Mouse (Mus musculus) hindbrain, postnatal 0 days (tissue): ENCODE measurements at regions not wholly inside any gene's neighbourhood (a gene's known extent, or its start where the extent isn't known, plus 50 kb on each side); places are given as distances from the start of the nearest gene placed in this dataset.

ENCODE experiments used
- ATAC-seq: fragments of 200-750 bp; cut with Nextera tagmentation; 2 replicates; pipeline ENCODE4 v1.8.0; 2017; ENCODE audit warnings: mild to moderate bottlenecking, moderate TSS enrichment, moderate library complexity
- DNase-seq: peaks from one replicate; pipeline ENCODE4 v3.0.0-alpha.2; 2015; ENCODE audit warnings: low spot score
- H3K27ac ChIP-seq: fragments of 300-500 bp; sonication (generic); 2 replicates; pipeline ENCODE4 v1.5.1; 2014; ENCODE audit warnings: mild to moderate bottlenecking
- H3K27me3 ChIP-seq: fragments of 300-500 bp; sonication (generic); 2 replicates; pipeline ENCODE4 v1.6.1; 2014; ENCODE audit warnings: low read length, mixed read lengths; ENCODE audit not compliant: insufficient read depth
- H3K36me3 ChIP-seq: fragments of 300-500 bp; sonication (generic); 2 replicates; pipeline ENCODE4 v1.6.1; 2014; ENCODE audit warnings: low read length, mixed read lengths; ENCODE audit not compliant: insufficient read depth
- H3K4me1 ChIP-seq: fragments of 300-500 bp; sonication (generic); 2 replicates; pipeline ENCODE4 v1.6.1; 2014; ENCODE audit warnings: antibody characterized with exemption, low read length, mixed read lengths; ENCODE audit not compliant: insufficient read depth
- H3K4me2 ChIP-seq: fragments of 300-500 bp; sonication (generic); 2 replicates; pipeline ENCODE4 v1.6.1; 2014; ENCODE audit warnings: low read depth, mild to moderate bottlenecking, low read length, moderate library complexity, mixed read lengths
- H3K4me3 ChIP-seq: fragments of 300-500 bp; sonication (generic); 2 replicates; pipeline ENCODE4 v1.5.1; 2014; ENCODE audit warnings: low read length
- H3K9ac ChIP-seq: fragments of 300-500 bp; sonication (generic); replicated peaks from 2 replicates; pipeline ENCODE4 v1.6.1; 2014; ENCODE audit warnings: mild to moderate bottlenecking, low read length, moderate library complexity, mixed read lengths
- H3K9me3 ChIP-seq: fragments of 300-500 bp; sonication (generic); 2 replicates; pipeline ENCODE4 v1.6.1; 2016; ENCODE audit warnings: low read length, mixed read lengths
- CTCF ChIP-seq: IDR thresholded peaks from 2 replicates; pipeline ENCODE4 v1.5.1; 2016; ENCODE audit warnings: antibody characterized with exemption, control low read depth, low read depth
- WGBS: fragments of 180-500 bp; shearing (Covaris S2); extraction: QIAGEN DNeasy Blood & Tissue Kit; methylation state at CpG from one replicate; pipeline ENCODE4 v1.1.7; 2014; 5-methylcytosine and 5-hydroxymethylcytosine counted together

- Histone ChIP-seq H3K4me3 (no peak overlapping the region), H3K9me3 (no peaks in the 10 kb centered on the region), H3K27ac (no peak overlapping the region), H3K9ac (no peak overlapping the region), H3K4me1 (0 out of 2 replicates have a peak, but pooled peaks cover 3% of the 10 kb centered on the region), H3K27me3 (no peaks in the 10 kb centered on the region), H3K4me2 (no peak overlapping the region), H3K36me3 (no peaks in the 10 kb centered on the region)
- DNase-seq (no peak), ATAC-seq (no peak)
- 32% methylated on average over 2 of the region's 2 CpGs for WGBS
- TF ChIP-seq CTCF, result no peak
Measured at GRCm38 (mm10) chr1:73088494-73088893, 72.8 kb upstream of the Tnp1 start.

DNA sequence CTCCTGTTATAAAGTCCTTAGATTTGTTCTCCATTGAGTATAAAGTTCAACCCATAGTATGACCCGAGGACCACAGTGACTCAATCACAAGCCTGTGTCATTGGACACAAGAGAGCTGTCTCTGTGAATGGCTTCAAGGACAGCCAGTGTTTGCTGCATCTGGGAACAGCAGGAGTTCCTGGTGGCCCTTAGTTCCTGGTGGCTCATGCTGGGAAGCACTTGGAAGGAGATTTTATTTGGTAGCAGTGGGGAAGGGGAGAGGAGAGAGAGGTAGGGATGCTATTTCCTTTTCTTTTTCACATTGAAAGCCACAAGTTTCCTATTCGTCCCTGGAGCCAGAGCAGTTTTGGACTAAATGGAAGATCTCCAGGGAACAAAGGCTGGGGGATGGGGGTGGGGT lies 69.2 kb upstream of the Tnp1 start:
- DNase-seq (no peak), ATAC-seq (no peak)
- H3K4me1 ChIP-seq, result 0 out of 2 replicates have a peak, but pooled peaks cover 3% of the 10 kb centered on the region
- H3K27me3 ChIP-seq, result no peaks in the 10 kb centered on the region
- H3K9ac ChIP-seq, result no peak overlapping the region
- H3K27ac ChIP-seq, result no peak overlapping the region
- H3K4me2 ChIP-seq, result no peak overlapping the region
- 4% methylated on average over 2 of the region's 2 CpGs for WGBS
- no peak for TF ChIP-seq CTCF
- no peak overlapping the region for H3K4me3 ChIP-seq
- no peaks in the 10 kb centered on the region for H3K36me3 ChIP-seq
- no peaks in the 10 kb centered on the region for H3K9me3 ChIP-seq

DNA sequence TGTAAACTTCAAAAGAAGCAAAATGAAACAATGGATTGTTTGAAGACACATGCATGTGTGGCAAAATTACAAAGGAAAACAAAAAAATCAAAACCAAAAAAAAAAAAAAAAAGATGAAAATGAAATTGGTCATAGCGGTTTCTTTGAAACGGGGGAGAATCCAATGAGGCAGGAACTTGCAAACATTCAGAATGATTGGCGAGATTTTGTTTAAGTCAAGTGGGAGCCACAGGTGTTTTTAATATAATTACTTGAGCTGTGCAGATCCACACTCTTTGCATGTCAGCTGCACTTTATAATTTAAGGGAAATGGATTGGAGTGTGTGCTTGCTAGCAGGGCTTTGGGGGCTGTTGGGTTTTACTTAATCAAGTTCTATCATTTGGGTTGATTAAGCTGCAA lies 67.7 kb upstream of the Tnp1 start:
- no peaks in the 10 kb centered on the region for H3K4me1 ChIP-seq
- ATAC-seq (no peak), DNase-seq (no peak)
- no peak overlapping the region for H3K4me2 ChIP-seq
- no peak overlapping the region for H3K9ac ChIP-seq
- no peak overlapping the region for H3K4me3 ChIP-seq
- H3K27ac ChIP-seq, result no peak overlapping the region
- no peaks in the 10 kb centered on the region for H3K36me3 ChIP-seq
- WGBS, result 83% methylated on average over 3 of the region's 3 CpGs
- no peaks in the 10 kb centered on the region for H3K9me3 ChIP-seq
- H3K27me3 ChIP-seq, result no peaks in the 10 kb centered on the region
- no peak for TF ChIP-seq CTCF

- H3K4me3 ChIP-seq, result no peak overlapping the region
- H3K9ac ChIP-seq, result no peak overlapping the region
- no peaks in the 10 kb centered on the region for H3K4me1 ChIP-seq
- H3K27me3 ChIP-seq, result no peaks in the 10 kb centered on the region
- TF ChIP-seq CTCF, result no peak
- H3K36me3 ChIP-seq, result no peaks in the 10 kb centered on the region
- ATAC-seq (no peak), DNase-seq (no peak)
- H3K9me3 ChIP-seq, result no peaks in the 10 kb centered on the region
- no peak overlapping the region for H3K4me2 ChIP-seq
- WGBS, result 90% methylated on average over 2 of the region's 2 CpGs
- H3K27ac ChIP-seq, result no peak overlapping the region
Measured at GRCm38 (mm10) chr1:73079518-73079917, 63.8 kb upstream of the Tnp1 start.

- no peak overlapping the region for H3K4me3 ChIP-seq
- H3K9me3 ChIP-seq, result no peaks in the 10 kb centered on the region
- ATAC-seq (0 out of 2 replicates have a peak, but pooled peaks have one; percentile 35), DNase-seq (peak; percentile 25)
- no peaks in the 10 kb centered on the region for H3K27me3 ChIP-seq
- WGBS, result 60% methylated on average over 4 of the region's 4 CpGs
- no peak overlapping the region for H3K9ac ChIP-seq
- no peak for TF ChIP-seq CTCF
- no peak overlapping the region for H3K4me2 ChIP-seq
- no peak overlapping the region for H3K27ac ChIP-seq
- no peaks in the 10 kb centered on the region for H3K4me1 ChIP-seq
- no peaks in the 10 kb centered on the region for H3K36me3 ChIP-seq
Measured at GRCm38 (mm10) chr1:73077156-73077555, 61.4 kb upstream of the Tnp1 start.

DNA sequence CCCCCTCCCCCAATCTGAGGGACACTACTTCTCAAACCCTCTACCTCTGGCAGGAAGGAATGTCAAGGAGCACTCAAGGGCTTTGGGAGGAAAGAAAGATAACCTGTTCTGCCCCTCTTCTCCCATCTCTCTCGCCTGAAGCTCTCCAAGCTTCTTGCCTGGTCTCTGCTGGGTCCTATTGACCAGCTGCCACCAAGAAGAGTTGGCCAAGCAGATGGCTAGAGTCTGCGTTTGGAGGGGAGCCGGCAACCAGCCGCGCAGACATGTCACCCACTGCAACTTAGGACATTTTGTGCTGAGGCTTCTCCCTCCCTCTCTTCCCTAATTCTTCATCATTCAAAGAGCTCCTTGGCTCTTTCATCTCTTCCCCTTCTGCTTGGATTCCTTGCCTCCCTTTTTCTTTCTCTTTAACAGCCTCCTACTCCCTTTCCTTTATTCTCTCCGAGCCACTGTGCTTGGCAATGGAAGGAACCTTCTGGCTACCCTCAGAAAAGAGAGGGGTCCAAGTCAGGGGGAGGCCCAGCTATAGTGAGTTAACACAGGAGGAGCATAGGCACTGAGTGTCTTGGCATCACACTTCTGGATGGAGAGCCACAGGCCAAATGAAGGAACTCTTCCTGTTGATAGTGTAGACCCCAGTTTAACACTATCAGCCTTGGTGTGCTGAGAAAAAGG lies 60.1 kb upstream of the Tnp1 start:
- no peaks in the 10 kb centered on the region for H3K9me3 ChIP-seq
- 0 out of 2 replicates have a peak, but pooled peaks have one; percentile 51 for ATAC-seq
- DNase-seq, result peak; percentile 37
- no peaks in the 10 kb centered on the region for H3K36me3 ChIP-seq
- H3K9ac ChIP-seq, result no peak overlapping the region
- H3K4me1 ChIP-seq, result no peaks in the 10 kb centered on the region
- no peak overlapping the region for H3K27ac ChIP-seq
- no peak for TF ChIP-seq CTCF
- no peak overlapping the region for H3K4me2 ChIP-seq
- H3K27me3 ChIP-seq, result no peaks in the 10 kb centered on the region
- no peak overlapping the region for H3K4me3 ChIP-seq
- 59% methylated on average over 6 of the region's 6 CpGs for WGBS

GRCm38 (mm10) chr1:73075159-73075558 lies 59.5 kb upstream of the Tnp1 start:
- no peak for TF ChIP-seq CTCF
- H3K9me3 ChIP-seq, result no peaks in the 10 kb centered on the region
- no peaks in the 10 kb centered on the region for H3K4me1 ChIP-seq
- H3K4me3 ChIP-seq, result no peak overlapping the region
- WGBS, result 83% methylated on average over 2 of the region's 2 CpGs
- no peak for DNase-seq
- no peak overlapping the region for H3K9ac ChIP-seq
- no peak for ATAC-seq
- no peak overlapping the region for H3K4me2 ChIP-seq
- H3K36me3 ChIP-seq, result no peaks in the 10 kb centered on the region
- H3K27ac ChIP-seq, result no peak overlapping the region
- no peaks in the 10 kb centered on the region for H3K27me3 ChIP-seq
